Mouse (Mus musculus) thymus, adult 2 months (tissue): ENCODE data around the gene Vmn1r107.
"Not testable (repeated sequence)": the region's sequence is repeated elsewhere in the genome, so short reads cannot be mapped to it uniquely, and the experiment has no call there.

Source experiments
- CTCF ChIP-seq: fragments of 200-500 bp; IDR thresholded peaks from 2 replicates; pipeline ENCODE4 v1.5.1; 2012; ENCODE audit warnings: mild to moderate bottlenecking, control low read depth, low read length, moderate library complexity, borderline replicate concordance; ENCODE audit not compliant: control insufficient read depth, poor library complexity, insufficient read depth; ENCODE audit errors: extremely low read depth
- POLR2A ChIP-seq: fragments of 200-500 bp; IDR thresholded peaks from 2 replicates; pipeline ENCODE4 v1.6.1; 2012; ENCODE audit warnings: mild to moderate bottlenecking, low read length, control low read depth, moderate library complexity; ENCODE audit not compliant: control insufficient read depth, poor library complexity, insufficient read depth; ENCODE audit errors: extremely low read depth

GRCm38 (mm10) chr7:20703116-20703515 lies 34.4 kb downstream of the Vmn1r107 start, which contains the start of gene Vmn1r111:
- TF ChIP-seq CTCF, POLR2A: not testable (repeated sequence)
